Mouse (Mus musculus) left cerebral cortex, adult 2 months (tissue): ENCODE measurements at regions not wholly inside any gene's neighbourhood (a gene's known extent, or its start where the extent isn't known, plus 50 kb on each side); places are given as distances from the start of the nearest gene placed in this dataset.

Source experiments
- DNase-seq, 2 experiments: peaks; one replicate each; pipeline ENCODE4 v3.0.0; 2021 to 2022; ENCODE audit warnings: low spot score in 2 of 2, mixed read lengths in 1 of 2; ENCODE audit errors: extremely low spot score in 1 of 2
- H3K27ac ChIP-seq: fragments of 200-600 bp; 2 replicates; pipeline ENCODE4 v1.8.1; 2022
- H3K4me3 ChIP-seq: fragments of 200-600 bp; 2 replicates; pipeline ENCODE4 v1.8.1; 2022
- CTCF ChIP-seq: fragments of 200-600 bp; IDR thresholded peaks from 2 replicates; pipeline ENCODE4 v1.8.1; 2022; ENCODE audit warnings: antibody characterized with exemption, mild to moderate bottlenecking, moderate library complexity
- intact Hi-C: fragments of 180-260 bp; cut with DNase I; formaldehyde crosslinking; loops from one replicate; pipeline ENCODE4 v1.15.1; 2025

- intact Hi-C loops: loop anchor here (5.0 kb wide), 1 partner anchor 77 kb away; no protein-coding TSS in a partner anchor
- DNase-seq: no peak
- no peak for TF ChIP-seq CTCF
Observed at GRCm38 (mm10) chr19:54154400-54154799, 110.4 kb downstream of the Adra2a start.

GRCm38 (mm10) chr19:54170361-54170760, 126.4 kb downstream of the Adra2a start:
- no peak overlapping the region for H3K27ac ChIP-seq
- intact Hi-C loops: no loop called here
- TF ChIP-seq CTCF: no peak
- no peak overlapping the region for H3K4me3 ChIP-seq
- no peak for DNase-seq

More at GRCm38 (mm10) chr19:54154400-54154799, 110.4 kb downstream of the Adra2a start:
- Histone ChIP-seq H3K4me3 (no peak overlapping the region), H3K27ac (no peak overlapping the region)

DNA sequence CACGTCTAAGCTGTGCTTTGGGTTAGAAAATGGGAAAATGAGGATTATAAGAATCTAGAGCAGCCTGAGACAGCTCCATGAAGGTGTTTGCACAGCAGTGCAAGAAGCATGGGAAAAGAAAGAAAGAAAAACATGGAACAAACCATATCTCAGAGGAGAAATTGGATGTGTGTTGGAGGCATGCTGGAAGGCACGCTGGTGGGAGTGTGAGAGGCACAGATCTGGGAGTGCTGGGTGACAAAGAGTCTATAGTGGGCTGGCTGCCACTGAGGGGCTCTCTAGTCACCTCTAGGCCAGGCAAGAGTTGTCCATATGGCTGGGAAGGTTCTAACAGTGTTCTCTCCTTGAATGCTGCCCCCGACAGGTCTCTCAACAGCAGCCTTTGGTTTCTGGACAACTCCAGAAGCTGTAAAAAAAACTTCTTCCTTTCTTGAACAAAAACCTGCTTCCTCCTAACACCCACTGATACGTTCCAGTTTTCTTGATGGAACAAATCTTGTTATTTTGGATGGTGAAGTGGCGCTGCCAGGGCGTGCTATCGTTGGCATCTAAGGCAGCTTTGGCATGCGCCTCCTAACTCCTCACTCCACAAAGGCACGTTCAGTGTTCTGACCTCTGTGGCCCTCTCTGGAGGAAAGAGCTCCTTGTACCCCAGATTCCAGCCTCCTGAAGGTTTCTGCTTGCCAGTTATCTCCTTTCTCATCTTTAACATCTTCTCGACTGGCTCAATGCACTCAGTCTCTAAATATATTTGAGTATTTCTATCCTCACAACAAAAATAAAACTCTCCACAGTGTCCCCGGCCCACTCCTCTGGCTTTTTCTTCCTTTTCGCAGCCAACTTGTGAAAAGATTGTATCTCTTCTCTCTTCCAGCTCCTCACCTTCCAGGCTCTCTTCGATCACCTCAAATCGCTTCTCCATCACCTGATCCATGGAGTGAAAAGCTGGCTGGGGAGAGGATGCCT, 130.4 kb downstream of the Adra2a start:
- no peak for DNase-seq

DNA sequence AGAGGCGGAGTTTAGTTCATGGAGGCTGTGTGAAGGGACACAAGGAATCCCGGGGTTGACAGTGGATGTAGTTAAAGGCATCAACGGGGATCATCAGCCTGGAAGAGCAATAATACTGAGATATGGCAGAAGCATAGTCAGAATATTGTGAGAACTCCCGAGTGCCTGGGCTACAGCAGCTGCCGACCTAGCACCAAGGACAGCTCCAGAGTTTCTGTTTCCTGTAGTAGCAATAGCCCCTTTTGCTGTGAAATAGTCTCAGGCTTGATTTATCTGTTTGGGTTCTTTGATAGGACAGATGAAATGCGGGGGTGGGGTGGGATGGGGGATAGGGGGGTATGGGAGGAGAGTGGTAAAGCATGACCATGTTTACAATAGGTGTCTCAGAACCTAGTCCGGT, 131.8 kb downstream of the Adra2a start:
- TF ChIP-seq CTCF: no peak
- Histone ChIP-seq H3K4me3 (no peak overlapping the region), H3K27ac (no peak overlapping the region)
- no peak for DNase-seq
- intact Hi-C loops: loop anchor here (2.0 kb wide), 1 partner anchor 131 kb away; the partner anchor contains the start of gene Adra2a

More for the DNA sequence above, 130.4 kb downstream of the Adra2a start:
- no peak for TF ChIP-seq CTCF
- Histone ChIP-seq H3K27ac (peak overlapping the region; percentile 71), H3K4me3 (no peak overlapping the region)
- intact Hi-C loops: loop anchor here (1.0 to 2.0 kb wide), 3 partner anchors 28 to 130 kb away; partner anchors contain the start of gene Adra2a

- TF ChIP-seq CTCF: no peak
- DNase-seq: peak in 1 of 2 experiments; percentile 14
- Histone ChIP-seq H3K4me3 (no peak overlapping the region), H3K27ac (no peak overlapping the region)
- intact Hi-C loops: no loop called here
Observed at GRCm38 (mm10) chr19:54177491-54177890, 133.5 kb downstream of the Adra2a start.

DNA sequence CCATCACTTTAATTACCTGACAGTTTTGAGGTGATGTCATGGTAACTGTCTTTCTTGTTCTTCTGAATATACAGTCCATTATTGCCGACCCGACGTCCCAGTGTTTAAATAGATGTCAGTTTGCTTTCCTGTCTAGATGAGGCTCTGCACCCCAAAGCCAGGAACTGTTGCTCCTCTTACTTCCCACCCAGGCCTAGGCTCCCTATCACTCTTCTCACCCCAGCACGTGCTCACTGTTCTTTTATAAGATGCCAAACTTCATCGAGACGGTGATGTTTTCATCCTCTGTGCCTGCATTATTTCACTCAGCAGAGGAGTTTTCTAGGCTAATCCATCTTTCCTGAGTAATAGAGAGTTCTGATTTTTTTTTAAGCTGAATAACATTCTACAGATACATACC, 156.5 kb downstream of the Adra2a start:
- H3K4me3 ChIP-seq: no peak overlapping the region
- intact Hi-C loops: loop anchor here (5.0 kb wide), 1 partner anchor 77 kb away; no protein-coding TSS in a partner anchor
- TF ChIP-seq CTCF: no peak
- no peak for DNase-seq
- no peak overlapping the region for H3K27ac ChIP-seq

GRCm38 (mm10) chr19:54202456-54202855, 158.5 kb downstream of the Adra2a start:
- intact Hi-C loops: loop anchor here (1.0 to 5.0 kb wide), 2 partner anchors 28 to 75 kb away; no protein-coding TSS in a partner anchor
- no peak overlapping the region for H3K27ac ChIP-seq
- peak in 1 of 2 experiments; percentile 14 for DNase-seq
- H3K4me3 ChIP-seq: no peak overlapping the region
- no peak for TF ChIP-seq CTCF

DNA sequence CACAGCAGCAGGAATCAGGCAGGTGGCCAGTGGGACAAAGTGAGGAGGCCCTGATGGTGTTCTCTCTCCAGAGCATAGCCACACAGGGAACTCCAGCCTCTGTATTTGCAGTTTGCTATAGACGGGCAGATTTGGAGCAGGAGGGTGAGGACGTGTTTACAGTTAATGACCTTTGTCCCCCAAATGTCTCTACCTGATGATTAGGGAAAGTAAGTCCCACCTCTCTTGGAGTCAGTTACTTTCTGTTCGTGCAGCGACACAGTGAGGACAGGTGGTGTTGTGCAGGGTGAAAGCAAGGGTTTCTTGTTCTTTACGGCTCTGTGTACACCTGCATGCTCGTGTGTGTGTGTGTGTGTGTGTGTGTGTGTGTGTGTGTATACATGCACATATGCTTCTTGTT, 162.9 kb downstream of the Adra2a start:
- TF ChIP-seq CTCF: no peak
- H3K27ac ChIP-seq: no peak overlapping the region
- intact Hi-C loops: no loop called here
- H3K4me3 ChIP-seq: no peak overlapping the region
- DNase-seq: no peak

DNA sequence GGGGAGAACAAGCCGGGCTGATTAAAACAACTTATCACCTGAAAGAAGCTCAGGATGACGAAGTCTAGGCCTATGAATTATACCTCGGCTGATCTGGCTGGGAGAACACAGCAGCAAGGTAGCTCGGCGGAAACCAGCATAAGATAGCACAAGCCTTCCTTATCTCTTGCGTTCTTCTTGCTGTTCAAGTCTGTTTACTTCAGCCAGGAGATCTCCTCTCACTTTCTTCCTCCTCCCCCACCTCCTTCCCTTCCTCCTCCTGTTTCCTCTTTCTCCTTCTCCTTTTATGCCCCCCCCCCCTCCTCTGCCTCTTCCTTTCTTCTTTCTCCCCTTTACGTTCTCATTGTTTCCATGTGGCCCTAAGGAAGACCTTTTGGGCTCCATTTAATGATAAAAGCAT, 168.2 kb downstream of the Adra2a start:
- Histone ChIP-seq H3K27ac (no peak overlapping the region), H3K4me3 (no peak overlapping the region)
- intact Hi-C loops: no loop called here
- TF ChIP-seq CTCF: no peak
- DNase-seq: no peak

GRCm38 (mm10) chr19:54244176-54244575, 200.2 kb downstream of the Adra2a start:
- Histone ChIP-seq H3K27ac (no peak overlapping the region), H3K4me3 (no peak overlapping the region)
- TF ChIP-seq CTCF: no peak
- intact Hi-C loops: no loop called here
- no peak for DNase-seq

- no peak for DNase-seq
- peak; percentile 38 for TF ChIP-seq CTCF
- no peak overlapping the region for H3K27ac ChIP-seq
- no peak overlapping the region for H3K4me3 ChIP-seq
- intact Hi-C loops: no loop called here
Observed at GRCm38 (mm10) chr19:54248256-54248936, 204.4 kb downstream of the Adra2a start.

DNA sequence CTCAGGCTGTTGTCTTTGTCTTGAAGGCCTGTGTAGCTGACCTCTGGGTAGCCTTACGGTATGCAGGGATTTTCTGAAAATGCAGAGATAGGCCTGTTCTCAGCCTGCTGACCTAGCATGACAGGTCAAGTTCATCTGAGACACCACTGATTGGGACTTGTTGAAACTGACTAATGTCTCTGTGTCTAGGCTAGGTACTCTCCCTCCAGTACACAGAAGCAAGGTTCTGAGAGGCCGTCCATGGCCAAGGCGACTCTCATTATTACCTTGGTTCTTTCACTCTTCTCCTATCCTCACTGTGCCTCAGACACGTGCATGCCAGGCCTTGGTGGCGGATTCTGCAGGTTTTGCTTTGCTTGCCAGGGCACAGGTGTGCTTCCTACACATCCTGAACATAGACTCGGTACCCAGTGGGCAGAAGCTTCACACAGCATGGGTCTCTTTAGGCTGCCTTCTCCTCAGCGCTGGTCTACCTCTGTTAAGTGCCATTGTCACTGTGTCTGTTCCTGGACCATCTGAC, 208.3 kb downstream of the Adra2a start:
- intact Hi-C loops: no loop called here
- H3K27ac ChIP-seq: no peak overlapping the region
- no peak for TF ChIP-seq CTCF
- no peak overlapping the region for H3K4me3 ChIP-seq
- no peak for DNase-seq
